Mouse (Mus musculus) monocyte, adult 2 months (primary cell): Measurements from ENCODE around the gene Gcnt3.
"Not testable (repeated sequence)": the region's sequence is repeated elsewhere in the genome, so short reads cannot be mapped to it uniquely, and the experiment has no call there.

Experiments used
- DNase-seq, 2 experiments: peaks; one replicate each; pipeline ENCODE4 v3.0.0; 2022; ENCODE audit warnings: low spot score in 2 of 2, low read depth in 1 of 2

The Gcnt3 gene

GRCm38 (mm10) chr9:70044865-70045264 lies 7.0 kb upstream of the Gcnt3 start:
- DNase-seq = no peak

GRCm38 (mm10) chr9:70042935-70043334 lies 5.0 kb upstream of the Gcnt3 start:
- no peak for DNase-seq

GRCm38 (mm10) chr9:70042137-70042536 lies 4.2 kb upstream of the Gcnt3 start:
- DNase-seq = no peak

- DNase-seq = no peak
Observed at GRCm38 (mm10) chr9:70040570-70040969, 2.7 kb upstream of the Gcnt3 start.

GRCm38 (mm10) chr9:70039597-70040385 lies 1.9 kb upstream of the Gcnt3 start:
- DNase-seq = no peak

- no peak for DNase-seq
Observed at GRCm38 (mm10) chr9:70036646-70037045, 1.2 kb downstream of the Gcnt3 start.

GRCm38 (mm10) chr9:70034702-70035101 lies 3.2 kb downstream of the Gcnt3 start:
- no peak for DNase-seq

GRCm38 (mm10) chr9:70033056-70033455 lies 4.8 kb downstream of the Gcnt3 start:
- DNase-seq = no peak

- no peak for DNase-seq
Observed at GRCm38 (mm10) chr9:70032167-70032566, 5.7 kb downstream of the Gcnt3 start.

GRCm38 (mm10) chr9:70025365-70026012 lies 12.4 kb downstream of the Gcnt3 start:
- no peak for DNase-seq

- no peak for DNase-seq
Observed at GRCm38 (mm10) chr9:70024648-70025047, 13.2 kb downstream of the Gcnt3 start.

- DNase-seq = not testable (repeated sequence)
Observed at GRCm38 (mm10) chr9:70023615-70024014, 14.3 kb downstream of the Gcnt3 start.

- no peak for DNase-seq
Observed at GRCm38 (mm10) chr9:70022083-70022482, 15.8 kb downstream of the Gcnt3 start.

- DNase-seq = no peak
Observed at GRCm38 (mm10) chr9:70021610-70022009, 16.3 kb downstream of the Gcnt3 start.

GRCm38 (mm10) chr9:70018879-70019278 lies 19.0 kb downstream of the Gcnt3 start:
- DNase-seq = no peak

GRCm38 (mm10) chr9:70015632-70016031 lies 22.3 kb downstream of the Gcnt3 start:
- DNase-seq = no peak

- peak; percentile 71 to 81 for DNase-seq
Observed at GRCm38 (mm10) chr9:70012408-70012901, 25.4 kb downstream of the Gcnt3 start, which contains the start of gene Gtf2a2. Gene Gtf2a2 (plus strand): TSS chr9:70012550.

- DNase-seq = no peak
Observed at GRCm38 (mm10) chr9:70011537-70012407, 26.1 kb downstream of the Gcnt3 start.

- no peak for DNase-seq
Observed at GRCm38 (mm10) chr9:70010781-70011473, 27.0 kb downstream of the Gcnt3 start.

GRCm38 (mm10) chr9:70009754-70010304 lies 28.1 kb downstream of the Gcnt3 start:
- no peak for DNase-seq
